Mouse (Mus musculus): ENCODE data around the gene C1qtnf2.

DNA sequence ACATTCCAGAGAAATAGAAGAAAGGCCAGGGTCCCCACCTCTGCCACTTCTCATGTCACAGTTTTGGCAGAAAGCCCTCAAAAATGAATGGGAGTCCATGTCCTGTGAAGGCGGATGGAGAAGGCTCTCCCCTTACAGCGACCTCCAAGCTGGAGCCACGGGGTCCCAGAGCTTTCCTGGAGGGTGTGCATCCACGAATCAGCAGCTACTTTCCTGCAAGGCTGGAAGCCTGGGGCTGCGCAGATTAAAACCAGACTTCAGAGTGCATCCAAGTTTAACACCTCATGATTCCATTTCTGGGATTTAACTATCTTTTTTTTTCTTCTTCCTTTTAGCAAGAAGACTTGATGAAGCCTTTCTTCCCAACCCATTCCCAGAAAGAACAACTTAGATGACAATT is 6.5 kb downstream of the C1qtnf2 start:
- TF ChIP-seq CTCF (IDR thresholded peaks at IDR 0.05; ENCODE audit: extremely low read depth, insufficient read length, insufficient replicate concordance, low read depth, low read length): no peak
- TF ChIP-seq POLR2A (IDR thresholded peaks at IDR 0.05; ENCODE audit: low read depth, low read length): no peak

Data from small intestine, adult 2 months (tissue).